In genomic region chr4:126149798-126150197, GRCm38 (mm10) we compare ENCODE assay signal across 8 mouse cellular contexts. TPM values are rescaled to one million over a fixed set of nuclear protein-coding genes. Genes with fewer than 3 reads are reported as not detected.
DNase-seq lines count a peak whose midpoint lies in the region; ATAC-seq and TF ChIP-seq lines count a peak whose summit lies in the region.

No protein-coding gene starts in this region.

- peaks cover 65% of the 10 kb centered on the region for H3K27me3 ChIP-seq in midbrain, embryonic 10.5 days (ENCODE audit: low read depth, poor library complexity, severe bottlenecking)
- peaks cover 26% of the 10 kb centered on the region for H3K27me3 ChIP-seq in midbrain, embryonic 16.5 days (ENCODE audit: control insufficient read depth, insufficient read depth, low read depth, low read length)
- H3K27me3 ChIP-seq in intestine, embryonic 16.5 days (replicated peaks; ENCODE audit: control insufficient read depth, insufficient read depth, low read length) = no peaks in the 10 kb centered on the region
- no peaks in the 10 kb centered on the region for H3K27me3 ChIP-seq in stomach, embryonic 15.5 days (replicated peaks)

- intact Hi-C loops in gastrocnemius, adult 2 months (cut with DNase I) = no loop called here

- ATAC-seq in midbrain, embryonic 16.5 days = no peak
- ATAC-seq in intestine, embryonic 16.5 days = no peak
- ATAC-seq in stomach, embryonic 15.5 days (ENCODE audit: insufficient read depth, low FRiP score, low read depth) = no peak

- no peak overlapping the region for H3K9ac ChIP-seq in midbrain, embryonic 16.5 days (ENCODE audit: low read depth, low read length)
- H3K9ac ChIP-seq in intestine, embryonic 16.5 days (ENCODE audit: low read depth, low read length) = peak overlapping the region; percentile 82
- H3K9ac ChIP-seq in stomach, embryonic 15.5 days = no peak overlapping the region

- H3K4me3 ChIP-seq in gastrocnemius, adult 2 months = peak overlapping the region; percentile 89
- peak overlapping the region; percentile 61 for H3K4me3 ChIP-seq in midbrain, embryonic 10.5 days
- no peak overlapping the region for H3K4me3 ChIP-seq in midbrain, embryonic 16.5 days (ENCODE audit: low read depth, low read length)
- H3K4me3 ChIP-seq in intestine, embryonic 16.5 days (ENCODE audit: low read length) = peak overlapping the region; percentile 67
- H3K4me3 ChIP-seq in stomach, embryonic 15.5 days (replicated peaks) = peak overlapping the region; percentile 65

- H3K4me1 ChIP-seq in midbrain, embryonic 10.5 days = peaks cover 47% of the 10 kb centered on the region
- H3K4me1 ChIP-seq in midbrain, embryonic 16.5 days (ENCODE audit: control insufficient read depth, insufficient read depth, low read length) = peaks cover 10% of the 10 kb centered on the region
- H3K4me1 ChIP-seq in intestine, embryonic 16.5 days (ENCODE audit: control insufficient read depth, insufficient read depth, low read length) = peaks cover 29% of the 10 kb centered on the region
- peaks cover 32% of the 10 kb centered on the region for H3K4me1 ChIP-seq in stomach, embryonic 15.5 days

- peak overlapping the region; percentile 92 for H3K27ac ChIP-seq in gastrocnemius, adult 2 months
- H3K27ac ChIP-seq in midbrain, embryonic 10.5 days (replicated peaks) = no peak overlapping the region
- no peak overlapping the region for H3K27ac ChIP-seq in midbrain, embryonic 16.5 days (ENCODE audit: low read length)
- peak overlapping the region; percentile 26; the same call in 1 of the 2 replicates for H3K27ac ChIP-seq in intestine, embryonic 16.5 days (ENCODE audit: low read length)
- peak overlapping the region; percentile 91 for H3K27ac ChIP-seq in stomach, embryonic 15.5 days

- H3K4me2 ChIP-seq in midbrain, embryonic 16.5 days (ENCODE audit: low read length) = no peak overlapping the region
- peak overlapping the region; percentile 87 for H3K4me2 ChIP-seq in intestine, embryonic 16.5 days (ENCODE audit: low read depth, low read length)
- H3K4me2 ChIP-seq in stomach, embryonic 15.5 days = peak overlapping the region; percentile 73

- H3K36me3 ChIP-seq in midbrain, embryonic 10.5 days = no peaks in the 10 kb centered on the region
- H3K36me3 ChIP-seq in midbrain, embryonic 16.5 days (ENCODE audit: control insufficient read depth, insufficient read depth, low read length) = no peaks in the 10 kb centered on the region
- H3K36me3 ChIP-seq in intestine, embryonic 16.5 days (ENCODE audit: control insufficient read depth, insufficient read depth, low read length) = peaks cover 2% of the 10 kb centered on the region; the same call in 1 of the 2 replicates
- H3K36me3 ChIP-seq in stomach, embryonic 15.5 days = no peaks in the 10 kb centered on the region; the same call in 1 of the 2 replicates

- no peak for DNase-seq in gastrocnemius, adult 2 months
- DNase-seq in gastrocnemius, adult 8-10 months (ENCODE audit: low spot score in 2 of 2) = no peak
- DNase-seq in midbrain, embryonic 10.5 days (ENCODE audit: low spot score) = no peak
- no peak for DNase-seq in spleen, postnatal 4 days (ENCODE audit: low spot score in 2 of 2)
- DNase-seq in ovary, adult 18-20 months (ENCODE audit: low spot score) = no peak

- WGBS in midbrain, embryonic 10.5 days = 38% methylated on average over 10 of the region's 10 CpGs
- WGBS in midbrain, embryonic 16.5 days = 53% methylated on average over 10 of the region's 10 CpGs
- WGBS in intestine, embryonic 16.5 days = 45% methylated on average over 10 of the region's 10 CpGs
- WGBS in stomach, embryonic 15.5 days = 38% methylated on average over 10 of the region's 10 CpGs

- no peak for TF ChIP-seq CTCF in gastrocnemius, adult 2 months (IDR thresholded peaks at IDR 0.05)

- no peaks in the 10 kb centered on the region for H3K9me3 ChIP-seq in midbrain, embryonic 10.5 days (replicated peaks)
- no peaks in the 10 kb centered on the region for H3K9me3 ChIP-seq in midbrain, embryonic 16.5 days (replicated peaks; ENCODE audit: control insufficient read depth, low read length, poor library complexity, severe bottlenecking)
- H3K9me3 ChIP-seq in intestine, embryonic 16.5 days (ENCODE audit: control insufficient read depth, low read length) = no peaks in the 10 kb centered on the region
- H3K9me3 ChIP-seq in stomach, embryonic 15.5 days = no peaks in the 10 kb centered on the region

RNA-seq across cellular contexts. Expression of gene Eva1b, which starts 2.3 kb away (rescaled TPM):
- total RNA-seq in gastrocnemius, adult 2 months (2021) = 1 to 10 TPM; 2.9 to 4.4 TPM
- 1 to 10 TPM; 2.0 to 4.9 (median 2.6) TPM for total RNA-seq in gastrocnemius, adult 8-10 months (2022)
- 22.1 and 25.0 TPM in 2 replicates for polyA plus RNA-seq in midbrain, embryonic 10.5 days (2016; fragmentation: Nextera tagmentation; extraction: Ambion mirVana)
- 7.9 and 10.0 TPM in 2 replicates for polyA plus RNA-seq in midbrain, embryonic 16.5 days (2015; fragmentation: Nextera tagmentation; extraction: Ambion mirVana)
- 34.7 and 35.4 TPM in 2 replicates for polyA plus RNA-seq in intestine, embryonic 16.5 days (2015; fragmentation: Nextera tagmentation; extraction: Ambion mirVana)
- 59.0 and 60.0 TPM in 2 replicates for polyA plus RNA-seq in stomach, embryonic 15.5 days (2015; fragmentation: Nextera tagmentation; extraction: Ambion mirVana)

RNA-seq across cellular contexts. Expression of gene Sh3d21, which starts 13.5 kb away (rescaled TPM):
- total RNA-seq in gastrocnemius, adult 2 months (2021) = 1 to 10 TPM in 1 of 2 experiments, under 1 TPM in 1; 0.97 to 1.2 TPM
- total RNA-seq in gastrocnemius, adult 8-10 months (2022) = under 1 TPM; 0.46 to 0.86 (median 0.68) TPM
- 0.79 and 1.3 TPM in 2 replicates for polyA plus RNA-seq in midbrain, embryonic 10.5 days (2016; fragmentation: Nextera tagmentation; extraction: Ambion mirVana)
- polyA plus RNA-seq in midbrain, embryonic 16.5 days (2015; fragmentation: Nextera tagmentation; extraction: Ambion mirVana) = 1.4 and 1.8 TPM in 2 replicates
- polyA plus RNA-seq in intestine, embryonic 16.5 days (2015; fragmentation: Nextera tagmentation; extraction: Ambion mirVana) = 13.2 and 13.9 TPM in 2 replicates
- polyA plus RNA-seq in stomach, embryonic 15.5 days (2015; fragmentation: Nextera tagmentation; extraction: Ambion mirVana) = 7.4 and 10.3 TPM in 2 replicates

RNA-seq across cellular contexts. Expression of gene Stk40, which starts 46.0 kb away (rescaled TPM):
- 100 to 1,000 TPM; 102 to 108 TPM for total RNA-seq in gastrocnemius, adult 2 months (2021)
- total RNA-seq in gastrocnemius, adult 8-10 months (2022) = 100 to 1,000 TPM; 122 to 135 (median 128) TPM
- polyA plus RNA-seq in midbrain, embryonic 10.5 days (2016; fragmentation: Nextera tagmentation; extraction: Ambion mirVana) = 45.0 and 48.9 TPM in 2 replicates
- polyA plus RNA-seq in midbrain, embryonic 16.5 days (2015; fragmentation: Nextera tagmentation; extraction: Ambion mirVana) = 27.1 and 31.1 TPM in 2 replicates
- polyA plus RNA-seq in intestine, embryonic 16.5 days (2015; fragmentation: Nextera tagmentation; extraction: Ambion mirVana) = 26.1 and 28.5 TPM in 2 replicates
- polyA plus RNA-seq in stomach, embryonic 15.5 days (2015; fragmentation: Nextera tagmentation; extraction: Ambion mirVana) = 28.6 and 29.1 TPM in 2 replicates

RNA-seq across cellular contexts. Expression of gene Thrap3, which starts 52.8 kb away (rescaled TPM):
- 100 to 1,000 TPM; 102 to 108 TPM for total RNA-seq in gastrocnemius, adult 2 months (2021)
- 100 to 1,000 TPM in 3 of 4 experiments, 10 to 100 TPM in 1; 95.8 to 107 (median 105) TPM for total RNA-seq in gastrocnemius, adult 8-10 months (2022)
- 244 and 256 TPM in 2 replicates for polyA plus RNA-seq in midbrain, embryonic 10.5 days (2016; fragmentation: Nextera tagmentation; extraction: Ambion mirVana)
- polyA plus RNA-seq in midbrain, embryonic 16.5 days (2015; fragmentation: Nextera tagmentation; extraction: Ambion mirVana) = 124 and 137 TPM in 2 replicates
- 132 and 141 TPM in 2 replicates for polyA plus RNA-seq in intestine, embryonic 16.5 days (2015; fragmentation: Nextera tagmentation; extraction: Ambion mirVana)
- polyA plus RNA-seq in stomach, embryonic 15.5 days (2015; fragmentation: Nextera tagmentation; extraction: Ambion mirVana) = 182 and 203 TPM in 2 replicates

RNA-seq across cellular contexts. Expression of gene Lsm10, which starts 53.4 kb away (rescaled TPM):
- total RNA-seq in gastrocnemius, adult 2 months (2021) = 1 to 10 TPM; 7.3 to 7.4 TPM
- total RNA-seq in gastrocnemius, adult 8-10 months (2022) = 10 to 100 TPM in 1 of 4 experiments, 1 to 10 TPM in 3; 8.8 to 10.9 (median 9.4) TPM
- 48.6 and 49.1 TPM in 2 replicates for polyA plus RNA-seq in midbrain, embryonic 10.5 days (2016; fragmentation: Nextera tagmentation; extraction: Ambion mirVana)
- 55.1 and 63.5 TPM in 2 replicates for polyA plus RNA-seq in midbrain, embryonic 16.5 days (2015; fragmentation: Nextera tagmentation; extraction: Ambion mirVana)
- polyA plus RNA-seq in intestine, embryonic 16.5 days (2015; fragmentation: Nextera tagmentation; extraction: Ambion mirVana) = 54.8 and 57.5 TPM in 2 replicates
- 46.7 and 48.0 TPM in 2 replicates for polyA plus RNA-seq in stomach, embryonic 15.5 days (2015; fragmentation: Nextera tagmentation; extraction: Ambion mirVana)

Comparison
In these comparisons a context has a peak if more than half of its experiments do, and no peak if none do; other contexts are left out.
1. H3K27ac ChIP-seq: peak in gastrocnemius, adult 2 months (single experiment), intestine, embryonic 16.5 days (single experiment) and stomach, embryonic 15.5 days (single experiment); none in midbrain, embryonic 10.5 days (single experiment) and midbrain, embryonic 16.5 days (single experiment).